Mouse (Mus musculus) urinary bladder, postnatal 4 days (tissue): ENCODE measurements around the gene Gm3043.
"Not testable (repeated sequence)": the region's sequence is repeated elsewhere in the genome, so short reads cannot be mapped to it uniquely, and the experiment has no call there.

Source experiments
- DNase-seq, 2 experiments: peaks; one replicate each; pipeline ENCODE4 v3.0.0; 2021 to 2022; ENCODE audit warnings: low spot score in 2 of 2

The Gm3043 gene

GRCm38 (mm10) chr14:3688483-3688882 lies at the start of gene Gm3043:
Gene Gm3043, plus strand, starts transcription at chr14:3688783.
- DNase-seq: not testable (repeated sequence)

GRCm38 (mm10) chr14:3651730-3652129 lies 36.9 kb upstream of the Gm3043 start, which contains the start of gene Gm3020:
Gene Gm3020, plus strand, starts transcription at chr14:3652030.
- DNase-seq: not testable (repeated sequence)
